11 mouse cellular contexts compared by ENCODE assay signal in the genomic region with DNA sequence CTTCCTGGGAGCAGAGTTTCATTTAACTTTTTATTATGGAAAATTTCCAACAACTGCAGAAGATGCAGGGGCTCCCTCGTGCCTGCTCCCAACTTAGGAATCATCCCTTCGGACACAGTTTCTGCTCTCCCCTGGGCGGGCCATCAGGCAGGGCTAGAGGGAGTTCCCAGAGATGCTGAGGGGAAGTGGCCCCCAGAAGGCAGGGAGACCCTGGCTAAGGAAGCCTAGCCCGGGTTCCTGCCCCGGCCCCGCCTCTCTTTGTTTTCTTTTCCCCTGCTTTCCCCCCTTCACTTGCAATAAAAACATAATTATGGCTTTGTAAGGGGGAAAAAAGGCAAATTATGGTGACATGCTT.
DNase-seq lines count a peak whose midpoint lies in the region; ATAC-seq and TF ChIP-seq lines count a peak whose summit lies in the region.
"Had no signal": no experiment of that assay in that cellular context is flagged by ENCODE, and none has a peak within 500 bp of the region (broad histone marks: within the 10 kb centered on the region; RNA-seq: fewer than 3 reads in every experiment).

No protein-coding gene starts in this region.

- H3K4me3 ChIP-seq in stomach, embryonic 15.5 days (replicated peaks) = no peak overlapping the region
- no peak overlapping the region for H3K4me3 ChIP-seq in stomach, postnatal 0 days (ENCODE audit: low read depth, low read length)
- H3K4me3 ChIP-seq in forebrain, embryonic 16.5 days (replicated peaks; ENCODE audit: low read length) = no peak overlapping the region
- peak overlapping the region; percentile 2; the same call in 1 of the 2 replicates for H3K4me3 ChIP-seq in limb, embryonic 15.5 days
- H3K4me3 ChIP-seq: heart, embryonic 13.5 days; liver, embryonic 13.5 days; myocyte had no signal

- H3K4me2 ChIP-seq in stomach, embryonic 15.5 days = no peak overlapping the region
- no peak overlapping the region for H3K4me2 ChIP-seq in stomach, postnatal 0 days (replicated peaks; ENCODE audit: low read depth)
- H3K4me2 ChIP-seq in forebrain, embryonic 16.5 days (ENCODE audit: low read length) = peak overlapping the region; percentile 33
- H3K4me2 ChIP-seq in limb, embryonic 15.5 days = peak overlapping the region; percentile 34
- H3K4me2 ChIP-seq: heart, embryonic 13.5 days; liver, embryonic 13.5 days had no signal

- H3K27me3 ChIP-seq in stomach, embryonic 15.5 days (replicated peaks) = no peaks in the 10 kb centered on the region
- H3K27me3 ChIP-seq in stomach, postnatal 0 days (ENCODE audit: control insufficient read depth, insufficient read depth, low read length) = no peaks in the 10 kb centered on the region
- peaks cover 16% of the 10 kb centered on the region for H3K27me3 ChIP-seq in forebrain, embryonic 16.5 days (replicated peaks; ENCODE audit: control insufficient read depth, insufficient read depth, low read length)
- no peaks in the 10 kb centered on the region for H3K27me3 ChIP-seq in limb, embryonic 15.5 days
- H3K27me3 ChIP-seq: liver, embryonic 13.5 days had no signal

- 23% methylated on average over 6 of the region's 6 CpGs for WGBS in stomach, embryonic 15.5 days
- WGBS in stomach, postnatal 0 days = 18% methylated on average over 6 of the region's 6 CpGs
- WGBS in forebrain, embryonic 16.5 days = 2% methylated on average over 6 of the region's 6 CpGs
- 3% methylated on average over 6 of the region's 6 CpGs for WGBS in limb, embryonic 15.5 days

- no peaks in the 10 kb centered on the region for H3K9me3 ChIP-seq in stomach, embryonic 15.5 days
- no peaks in the 10 kb centered on the region for H3K9me3 ChIP-seq in stomach, postnatal 0 days (ENCODE audit: control insufficient read depth, low read length)
- H3K9me3 ChIP-seq in forebrain, embryonic 16.5 days (ENCODE audit: control insufficient read depth, low read length) = no peaks in the 10 kb centered on the region
- no peaks in the 10 kb centered on the region for H3K9me3 ChIP-seq in limb, embryonic 15.5 days
- H3K9me3 ChIP-seq: heart, embryonic 13.5 days; liver, embryonic 13.5 days had no signal

- ATAC-seq in stomach, embryonic 15.5 days (ENCODE audit: insufficient read depth, low FRiP score, low read depth) = no peak
- ATAC-seq in stomach, postnatal 0 days (ENCODE audit: low FRiP score, low TSS enrichment) = no peak
- peak; percentile 73 for ATAC-seq in forebrain, embryonic 16.5 days
- ATAC-seq in limb, embryonic 15.5 days (ENCODE audit: insufficient number of reproducible peaks, low FRiP score, low TSS enrichment, low read depth) = peak; percentile 36

- H3K4me1 ChIP-seq in stomach, embryonic 15.5 days = peaks cover 16% of the 10 kb centered on the region; the same call in 1 of the 2 replicates
- no peaks in the 10 kb centered on the region for H3K4me1 ChIP-seq in stomach, postnatal 0 days (replicated peaks; ENCODE audit: control insufficient read depth, insufficient read depth)
- peaks cover 25% of the 10 kb centered on the region for H3K4me1 ChIP-seq in forebrain, embryonic 16.5 days (replicated peaks; ENCODE audit: control insufficient read depth, insufficient read depth, low read length)
- H3K4me1 ChIP-seq in limb, embryonic 15.5 days = peaks cover 35% of the 10 kb centered on the region
- H3K4me1 ChIP-seq: liver, embryonic 13.5 days had no signal

- peak overlapping the region; percentile 57 for H3K27ac ChIP-seq in stomach, embryonic 15.5 days
- no peak overlapping the region for H3K27ac ChIP-seq in stomach, postnatal 0 days (replicated peaks)
- H3K27ac ChIP-seq in forebrain, embryonic 16.5 days (ENCODE audit: low read length) = peak overlapping the region; percentile 82
- peak overlapping the region; percentile 84 for H3K27ac ChIP-seq in limb, embryonic 15.5 days
- H3K27ac ChIP-seq: heart, embryonic 13.5 days; liver, embryonic 13.5 days had no signal

- no peak for TF ChIP-seq CTCF in stomach, postnatal 0 days (IDR thresholded peaks at IDR 0.05; ENCODE audit: low read depth)

- H3K36me3 ChIP-seq in stomach, embryonic 15.5 days = no peaks in the 10 kb centered on the region
- H3K36me3 ChIP-seq in stomach, postnatal 0 days (ENCODE audit: control insufficient read depth, insufficient read depth, low read length) = no peaks in the 10 kb centered on the region
- no peaks in the 10 kb centered on the region for H3K36me3 ChIP-seq in forebrain, embryonic 16.5 days (ENCODE audit: control insufficient read depth, insufficient read depth)
- H3K36me3 ChIP-seq in limb, embryonic 15.5 days = no peaks in the 10 kb centered on the region
- H3K36me3 ChIP-seq: heart, embryonic 13.5 days; liver, embryonic 13.5 days had no signal

- no peak for TF ChIP-seq EP300 in stomach, postnatal 0 days (optimal IDR thresholded peaks at IDR 0.05)

- no peak for DNase-seq in stomach, postnatal 0 days (ENCODE audit: low spot score)
- DNase-seq in urinary bladder, postnatal 25 days (ENCODE audit: low spot score) = no peak
- no peak for DNase-seq in cerebellum, postnatal 25 days
- DNase-seq in adipocyte (ENCODE audit: low spot score) = no peak
- DNase-seq: adrenal gland, postnatal 36 days; liver, embryonic 13.5 days had no signal

- H3K9ac ChIP-seq in stomach, embryonic 15.5 days = no peak overlapping the region
- H3K9ac ChIP-seq in stomach, postnatal 0 days (ENCODE audit: low read length) = no peak overlapping the region
- no peak overlapping the region for H3K9ac ChIP-seq in forebrain, embryonic 16.5 days (replicated peaks; ENCODE audit: low read depth, low read length)
- H3K9ac ChIP-seq in limb, embryonic 15.5 days = 0 out of 2 replicates have a peak overlapping the region, but pooled peaks have one; percentile 10
- H3K9ac ChIP-seq: heart, embryonic 13.5 days; liver, embryonic 13.5 days had no signal

Comparison
In these comparisons a context has a peak if more than half of its experiments do, and no peak if none do; other contexts are left out.
1. ATAC-seq: peak in forebrain, embryonic 16.5 days (single experiment) and limb, embryonic 15.5 days (single experiment); none in stomach, embryonic 15.5 days (single experiment) and stomach, postnatal 0 days (single experiment).
2. H3K4me2 ChIP-seq: peak in forebrain, embryonic 16.5 days (single experiment) and limb, embryonic 15.5 days (single experiment); none in stomach, embryonic 15.5 days (single experiment) and stomach, postnatal 0 days (single experiment).